Mouse (Mus musculus) kidney, embryonic 16.5 days (tissue): ENCODE measurements at regions not wholly inside any gene's neighbourhood (a gene's known extent, or its start where the extent isn't known, plus 50 kb on each side); places are given as distances from the start of the nearest gene placed in this dataset.

Experiments used
- ATAC-seq: fragments of 200-750 bp; cut with Nextera tagmentation; 2 replicates; pipeline ENCODE4 v1.8.0; 2017; ENCODE audit warnings: moderate TSS enrichment; ENCODE audit not compliant: low FRiP score, low TSS enrichment
- H3K27ac ChIP-seq: fragments of 300-500 bp; sonication (generic); 2 replicates; pipeline ENCODE4 v1.5.1; 2014; ENCODE audit warnings: low read length
- H3K27me3 ChIP-seq: fragments of 300-500 bp; sonication (generic); 2 replicates; pipeline ENCODE4 v1.6.1; 2014; ENCODE audit warnings: low read length, control low read depth, mixed read lengths; ENCODE audit not compliant: insufficient read depth
- H3K36me3 ChIP-seq: fragments of 300-500 bp; sonication (generic); 2 replicates; pipeline ENCODE4 v1.6.1; 2014; ENCODE audit warnings: low read length, control low read depth, mixed read lengths; ENCODE audit not compliant: insufficient read depth
- H3K4me1 ChIP-seq: fragments of 300-500 bp; sonication (generic); 2 replicates; pipeline ENCODE4 v1.6.1; 2014; ENCODE audit warnings: low read length, control low read depth, mixed read lengths; ENCODE audit not compliant: insufficient read depth
- H3K4me2 ChIP-seq: fragments of 300-500 bp; sonication (generic); replicated peaks from 2 replicates; pipeline ENCODE4 v1.6.1; 2014; ENCODE audit warnings: low read depth, low read length
- H3K4me3 ChIP-seq: fragments of 300-500 bp; sonication (generic); 2 replicates; pipeline ENCODE4 v1.5.1; 2014; ENCODE audit warnings: mild to moderate bottlenecking, low read length
- H3K9ac ChIP-seq: fragments of 300-500 bp; sonication (generic); replicated peaks from 2 replicates; pipeline ENCODE4 v1.6.1; 2014; ENCODE audit warnings: low read length
- H3K9me3 ChIP-seq: fragments of 300-500 bp; sonication (generic); 2 replicates; pipeline ENCODE4 v1.6.1; 2016; ENCODE audit warnings: low read length, control low read depth
- WGBS: fragments of 180-500 bp; shearing (Covaris S2); extraction: QIAGEN DNeasy Blood & Tissue Kit; methylation state at CpG from one replicate; pipeline ENCODE4 v1.1.7; 2014; 5-methylcytosine and 5-hydroxymethylcytosine counted together

- ATAC-seq = no peak
- Histone ChIP-seq H3K4me3 (no peak overlapping the region), H3K4me1 (peaks cover 52% of the 10 kb centered on the region), H3K4me2 (0 out of 2 replicates have a peak overlapping the region, but pooled peaks have one; percentile 5), H3K36me3 (no peaks in the 10 kb centered on the region), H3K27me3 (no peaks in the 10 kb centered on the region), H3K9ac (no peak overlapping the region), H3K27ac (peak overlapping the region; percentile 94), H3K9me3 (no peaks in the 10 kb centered on the region)
- WGBS = 16% methylated on average over 3 of the region's 3 CpGs
These were observed 213.9 kb upstream of the Gm5148 start for GRCm38 (mm10) chr3:37938284-37938596.

GRCm38 (mm10) chr3:37937381-37938283 lies 213.3 kb upstream of the Gm5148 start:
- WGBS = 34% methylated on average over 11 of the region's 11 CpGs
- Histone ChIP-seq H3K4me2 (no peak overlapping the region), H3K27me3 (no peaks in the 10 kb centered on the region), H3K36me3 (no peaks in the 10 kb centered on the region), H3K4me1 (peaks cover 52% of the 10 kb centered on the region), H3K9me3 (no peaks in the 10 kb centered on the region), H3K9ac (0 out of 2 replicates have a peak overlapping the region, but pooled peaks have one; percentile 25), H3K4me3 (no peak overlapping the region), H3K27ac (peak overlapping the region; percentile 94)
- 0 out of 2 replicates have a peak, but pooled peaks have one; percentile 20 for ATAC-seq

- no peaks in the 10 kb centered on the region for H3K36me3 ChIP-seq
- ATAC-seq = peak; percentile 86
- no peaks in the 10 kb centered on the region for H3K27me3 ChIP-seq
- peak overlapping the region; percentile 50 for H3K4me2 ChIP-seq
- peak overlapping the region; percentile 60; the same call in 1 of the 2 replicates for H3K9ac ChIP-seq
- H3K4me1 ChIP-seq = peaks cover 52% of the 10 kb centered on the region
- WGBS = 14% methylated on average over 12 of the region's 12 CpGs
- H3K4me3 ChIP-seq = peak overlapping the region; percentile 19; the same call in 1 of the 2 replicates
- H3K27ac ChIP-seq = peak overlapping the region; percentile 94
- H3K9me3 ChIP-seq = no peaks in the 10 kb centered on the region
These were observed 212.1 kb upstream of the Gm5148 start for GRCm38 (mm10) chr3:37936251-37936931.

GRCm38 (mm10) chr3:37934905-37935708 lies 210.8 kb upstream of the Gm5148 start:
- no peak overlapping the region for H3K4me3 ChIP-seq
- no peak for ATAC-seq
- H3K4me1 ChIP-seq = peaks cover 52% of the 10 kb centered on the region
- no peaks in the 10 kb centered on the region for H3K27me3 ChIP-seq
- 23% methylated on average over 10 of the region's 10 CpGs for WGBS
- no peaks in the 10 kb centered on the region for H3K36me3 ChIP-seq
- H3K27ac ChIP-seq = peak overlapping the region; percentile 87
- 0 out of 2 replicates have a peak overlapping the region, but pooled peaks have one; percentile 17 for H3K9ac ChIP-seq
- H3K4me2 ChIP-seq = no peak overlapping the region; the same call in 1 of the 2 replicates
- H3K9me3 ChIP-seq = no peaks in the 10 kb centered on the region

GRCm38 (mm10) chr3:37934236-37934635 lies 209.9 kb upstream of the Gm5148 start:
- H3K9me3 ChIP-seq = no peaks in the 10 kb centered on the region
- no peaks in the 10 kb centered on the region for H3K36me3 ChIP-seq
- no peak overlapping the region for H3K9ac ChIP-seq
- ATAC-seq = no peak
- H3K4me1 ChIP-seq = peaks cover 52% of the 10 kb centered on the region
- 89% methylated on average over 2 of the region's 2 CpGs for WGBS
- no peaks in the 10 kb centered on the region for H3K27me3 ChIP-seq
- peak overlapping the region; percentile 56; the same call in 1 of the 2 replicates for H3K27ac ChIP-seq
- H3K4me2 ChIP-seq = no peak overlapping the region
- H3K4me3 ChIP-seq = no peak overlapping the region

- Histone ChIP-seq H3K9ac (no peak overlapping the region), H3K4me2 (no peak overlapping the region), H3K36me3 (no peaks in the 10 kb centered on the region), H3K9me3 (peaks cover 8% of the 10 kb centered on the region), H3K27ac (no peak overlapping the region), H3K4me3 (no peak overlapping the region), H3K27me3 (no peaks in the 10 kb centered on the region), H3K4me1 (peaks cover 8% of the 10 kb centered on the region)
- ATAC-seq = peak; percentile 27; the same call in 1 of the 2 replicates
- WGBS = 56% methylated on average over 6 of the region's 6 CpGs
These were observed 204.4 kb upstream of the Gm5148 start for GRCm38 (mm10) chr3:37928731-37929130.

GRCm38 (mm10) chr3:37919450-37920156 lies 195.3 kb upstream of the Gm5148 start:
- peaks cover 24% of the 10 kb centered on the region for H3K4me1 ChIP-seq
- H3K4me2 ChIP-seq = no peak overlapping the region
- H3K36me3 ChIP-seq = no peaks in the 10 kb centered on the region
- H3K4me3 ChIP-seq = no peak overlapping the region
- no peak for ATAC-seq
- H3K27me3 ChIP-seq = no peaks in the 10 kb centered on the region
- WGBS = 54% methylated on average over 4 of the region's 4 CpGs
- peak overlapping the region; percentile 9; the same call in 1 of the 2 replicates for H3K27ac ChIP-seq
- no peak overlapping the region for H3K9ac ChIP-seq
- no peaks in the 10 kb centered on the region for H3K9me3 ChIP-seq

GRCm38 (mm10) chr3:37916786-37917479 lies 192.6 kb upstream of the Gm5148 start:
- H3K4me3 ChIP-seq = no peak overlapping the region
- no peaks in the 10 kb centered on the region for H3K27me3 ChIP-seq
- peak; percentile 91 for ATAC-seq
- WGBS = 15% methylated on average over 14 of the region's 14 CpGs
- no peaks in the 10 kb centered on the region for H3K9me3 ChIP-seq
- peaks cover 24% of the 10 kb centered on the region for H3K4me1 ChIP-seq
- peak overlapping the region; percentile 86 for H3K27ac ChIP-seq
- no peak overlapping the region for H3K9ac ChIP-seq
- peak overlapping the region; percentile 30 for H3K4me2 ChIP-seq
- no peaks in the 10 kb centered on the region for H3K36me3 ChIP-seq
